Mouse (Mus musculus): ENCODE data around the gene Aqp12. TPM values are rescaled to one million over a fixed set of nuclear protein-coding genes. Genes with fewer than 3 reads are reported as not detected.
"Not testable (repeated sequence)": the region's sequence is repeated elsewhere in the genome, so short reads cannot be mapped to it uniquely, and the experiment has no call there.

The Aqp12 gene
- polyA plus RNA-seq (2012; rRNA removed) = 0.19 and 0.42 TPM in 2 replicates

- TF ChIP-seq CTCF (IDR thresholded peaks at IDR 0.05; ENCODE audit: borderline replicate concordance, control insufficient read depth, extremely low read depth, insufficient read depth, low read length, poor library complexity) (no peak), POLR2A (IDR thresholded peaks at IDR 0.05; ENCODE audit: control insufficient read depth, extremely low read depth, insufficient read depth, low read length, poor library complexity) (no peak)
- Histone ChIP-seq H3K27me3 (ENCODE audit: control insufficient read depth, insufficient read depth, low read length) (no peaks in the 10 kb centered on the region), H3K4me3 (ENCODE audit: control insufficient read depth, insufficient read depth, low read length) (no peak within 1 kb of the TSS), H3K27ac (ENCODE audit: control insufficient read depth, insufficient read depth, low read length) (no peak within 1 kb of the TSS), H3K4me1 (replicated peaks; ENCODE audit: control insufficient read depth, insufficient read depth, low read length) (no peaks in the 10 kb centered on the region), H3K36me3 (ENCODE audit: control insufficient read depth, insufficient read depth, low read length) (no peaks in the 10 kb centered on the region)
- no peak for DNase-seq
- WGBS = 72% methylated on average over 7 of the region's 7 CpGs
Measured at GRCm38 (mm10) chr1:93006061-93006460, at the start of gene Aqp12. Aqp12 (plus strand) TSS chr1:93006334.

GRCm38 (mm10) chr1:92956571-92957335 lies 49.4 kb upstream of the Aqp12 start:
- not testable (repeated sequence) for H3K4me1 ChIP-seq (replicated peaks; ENCODE audit: control insufficient read depth, insufficient read depth, low read length); H3K36me3 ChIP-seq (ENCODE audit: control insufficient read depth, insufficient read depth, low read length); H3K27ac ChIP-seq (ENCODE audit: control insufficient read depth, insufficient read depth, low read length); H3K4me3 ChIP-seq (ENCODE audit: control insufficient read depth, insufficient read depth, low read length); H3K27me3 ChIP-seq (ENCODE audit: control insufficient read depth, insufficient read depth, low read length)
- peak; percentile 64 for DNase-seq
- WGBS = 6% methylated on average over 11 of the region's 11 CpGs

- DNase-seq = no peak
- WGBS = 93% methylated on average over 1 of the region's 1 CpGs
- no peaks in the 10 kb centered on the region for H3K27me3 ChIP-seq (ENCODE audit: control insufficient read depth, insufficient read depth, low read length)
- no peaks in the 10 kb centered on the region for H3K36me3 ChIP-seq (ENCODE audit: control insufficient read depth, insufficient read depth, low read length)
- H3K4me3 ChIP-seq (ENCODE audit: control insufficient read depth, insufficient read depth, low read length) = no peak overlapping the region
- H3K4me1 ChIP-seq (replicated peaks; ENCODE audit: control insufficient read depth, insufficient read depth, low read length) = no peaks in the 10 kb centered on the region
- TF ChIP-seq POLR2A (IDR thresholded peaks at IDR 0.05; ENCODE audit: control insufficient read depth, extremely low read depth, insufficient read depth, low read length, poor library complexity) = no peak
- TF ChIP-seq CTCF (IDR thresholded peaks at IDR 0.05; ENCODE audit: borderline replicate concordance, control insufficient read depth, extremely low read depth, insufficient read depth, low read length, poor library complexity) = no peak
- H3K27ac ChIP-seq (ENCODE audit: control insufficient read depth, insufficient read depth, low read length) = no peak overlapping the region
Measured at GRCm38 (mm10) chr1:92958999-92959398, 47.1 kb upstream of the Aqp12 start.

- WGBS = 88% methylated on average over 6 of the region's 6 CpGs
Measured at GRCm38 (mm10) chr1:92970791-92971190, 35.3 kb upstream of the Aqp12 start.

GRCm38 (mm10) chr1:92971879-92972795 lies 34.0 kb upstream of the Aqp12 start:
- no peaks in the 10 kb centered on the region for H3K27me3 ChIP-seq (ENCODE audit: control insufficient read depth, insufficient read depth, low read length)
- H3K4me3 ChIP-seq (ENCODE audit: control insufficient read depth, insufficient read depth, low read length) = no peak overlapping the region
- DNase-seq = no peak
- no peak for TF ChIP-seq POLR2A (IDR thresholded peaks at IDR 0.05; ENCODE audit: control insufficient read depth, extremely low read depth, insufficient read depth, low read length, poor library complexity)
- no peak for TF ChIP-seq CTCF (IDR thresholded peaks at IDR 0.05; ENCODE audit: borderline replicate concordance, control insufficient read depth, extremely low read depth, insufficient read depth, low read length, poor library complexity)
- no peak overlapping the region for H3K27ac ChIP-seq (ENCODE audit: control insufficient read depth, insufficient read depth, low read length)
- H3K4me1 ChIP-seq (replicated peaks; ENCODE audit: control insufficient read depth, insufficient read depth, low read length) = no peaks in the 10 kb centered on the region
- H3K36me3 ChIP-seq (ENCODE audit: control insufficient read depth, insufficient read depth, low read length) = no peaks in the 10 kb centered on the region
- 81% methylated on average over 7 of the region's 7 CpGs for WGBS

More at GRCm38 (mm10) chr1:92970791-92971190, 35.3 kb upstream of the Aqp12 start:
- not testable (repeated sequence) for H3K36me3 ChIP-seq (ENCODE audit: control insufficient read depth, insufficient read depth, low read length); H3K4me3 ChIP-seq (ENCODE audit: control insufficient read depth, insufficient read depth, low read length); H3K4me1 ChIP-seq (replicated peaks; ENCODE audit: control insufficient read depth, insufficient read depth, low read length); H3K27me3 ChIP-seq (ENCODE audit: control insufficient read depth, insufficient read depth, low read length); DNase-seq; H3K27ac ChIP-seq (ENCODE audit: control insufficient read depth, insufficient read depth, low read length)

GRCm38 (mm10) chr1:92972854-92973253 lies 33.3 kb upstream of the Aqp12 start:
- TF ChIP-seq CTCF (IDR thresholded peaks at IDR 0.05; ENCODE audit: borderline replicate concordance, control insufficient read depth, extremely low read depth, insufficient read depth, low read length, poor library complexity) (no peak), POLR2A (IDR thresholded peaks at IDR 0.05; ENCODE audit: control insufficient read depth, extremely low read depth, insufficient read depth, low read length, poor library complexity) (no peak)
- 19% methylated on average over 1 of the region's 1 CpGs for WGBS
- Histone ChIP-seq H3K36me3 (ENCODE audit: control insufficient read depth, insufficient read depth, low read length) (no peaks in the 10 kb centered on the region), H3K4me3 (ENCODE audit: control insufficient read depth, insufficient read depth, low read length) (no peak overlapping the region), H3K27me3 (ENCODE audit: control insufficient read depth, insufficient read depth, low read length) (no peaks in the 10 kb centered on the region), H3K27ac (ENCODE audit: control insufficient read depth, insufficient read depth, low read length) (no peak overlapping the region; the same call in 1 of the 2 replicates), H3K4me1 (replicated peaks; ENCODE audit: control insufficient read depth, insufficient read depth, low read length) (no peaks in the 10 kb centered on the region)
- DNase-seq = no peak
